Mouse (Mus musculus) kidney, adult 2 months (tissue): ENCODE data around the gene Amigo1. TPM values are rescaled to one million over a fixed set of nuclear protein-coding genes. Genes with fewer than 3 reads are reported as not detected.
A peak's percentile ranks its signal among the peaks of the same experiment; 100 is the strongest.

Experiments used
- DNase-seq: peaks from one replicate; pipeline ENCODE4 v3.0.0; 2021
- H3K27ac ChIP-seq: fragments of 200-500 bp; 2 replicates; pipeline ENCODE4 v1.5.1; 2012; ENCODE audit warnings: low read depth, low read length, control low read depth, inconsistent platforms; ENCODE audit not compliant: insufficient read depth
- H3K27me3 ChIP-seq: fragments of 200-500 bp; replicated peaks from 2 replicates; pipeline ENCODE4 v1.6.1; 2012; ENCODE audit warnings: mild to moderate bottlenecking, moderate library complexity, low read length, inconsistent platforms; ENCODE audit not compliant: control insufficient read depth, insufficient read depth
- H3K36me3 ChIP-seq: fragments of 200-500 bp; 2 replicates; pipeline ENCODE4 v1.6.1; 2012; ENCODE audit warnings: mild to moderate bottlenecking, moderate library complexity, low read length, inconsistent platforms; ENCODE audit not compliant: control insufficient read depth, insufficient read depth
- H3K4me1 ChIP-seq: fragments of 200-500 bp; 2 replicates; pipeline ENCODE4 v1.6.1; 2011; ENCODE audit warnings: low read length; ENCODE audit not compliant: control insufficient read depth, insufficient read depth
- H3K4me3 ChIP-seq: fragments of 200-500 bp; 2 replicates; pipeline ENCODE4 v1.5.1; 2011; ENCODE audit warnings: mild to moderate bottlenecking, low read depth, low read length, control low read depth; ENCODE audit not compliant: insufficient read depth
- CTCF ChIP-seq: fragments of 200-500 bp; conservative IDR thresholded peaks from 2 replicates; pipeline ENCODE4 v1.5.1; 2011; ENCODE audit warnings: low read depth, mild to moderate bottlenecking, control low read depth, low read length, moderate library complexity, mixed read lengths; ENCODE audit not compliant: insufficient read depth, insufficient read length
- POLR2A ChIP-seq: fragments of 200-500 bp; IDR thresholded peaks from one replicate; pipeline ENCODE4 v1.6.1; 2011; ENCODE audit warnings: low read depth, low read length, control low read depth
- WGBS: fragments of 180-500 bp; shearing (Covaris S2); methylation state at CpG from one replicate; pipeline ENCODE4 v1.1.7; 2018; 5-methylcytosine and 5-hydroxymethylcytosine counted together
- polyA plus RNA-seq: library from polyadenylated mRNA; depleted of rRNA; stranded (reverse); fragments of >200 nt; gene quantifications from 2 replicates; pipeline ENCODE4 v1.2.3, GENCODE M21; 2012

Amigo1 gene
- polyA plus RNA-seq, 1 experiment = 18.4 TPM

GRCm38 (mm10) chr3:108209946-108210770, 24.0 kb downstream of the Amigo1 start:
- DNase-seq = peak; percentile 97
- under 1% methylated on average over 72 of the region's 72 CpGs for WGBS
- Histone ChIP-seq H3K4me3 (peak overlapping the region; percentile 71), H3K4me1 (peaks cover 6% of the 10 kb centered on the region; the same call in 1 of the 2 replicates), H3K27ac (peak overlapping the region; percentile 54), H3K36me3 (no peaks in the 10 kb centered on the region), H3K27me3 (no peaks in the 10 kb centered on the region)
- TF ChIP-seq CTCF (no peak), POLR2A (peak; percentile 14)

DNA sequence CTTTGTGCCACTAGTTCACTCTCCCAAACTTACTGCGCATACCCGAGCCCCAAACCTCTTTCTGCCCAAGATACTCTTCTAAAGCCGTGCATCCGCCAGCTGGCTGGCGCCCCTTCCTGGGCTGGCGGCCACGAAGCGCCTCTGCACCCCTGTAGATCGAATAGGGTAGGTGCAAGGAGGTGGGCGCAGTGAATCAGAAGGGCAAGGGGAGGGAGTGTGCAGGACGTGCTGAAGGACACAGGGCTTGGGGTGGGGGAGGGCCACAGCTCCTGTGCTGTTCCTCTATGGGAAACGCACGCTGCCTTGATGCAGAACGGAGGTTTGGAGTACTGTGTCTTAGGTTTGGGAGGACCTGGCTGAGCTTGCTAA, 24.6 kb downstream of the Amigo1 start, which contains the start of gene Atxn7l2:
Gene Atxn7l2, minus strand, starts transcription at position 164 of the 369 bp plus-strand sequence.
- no peaks in the 10 kb centered on the region for H3K27me3 ChIP-seq
- H3K4me3 ChIP-seq = peak within 1 kb of the TSS; percentile 71
- TF ChIP-seq POLR2A = no peak
- TF ChIP-seq CTCF = no peak
- no peak for DNase-seq
- no peaks in the 10 kb centered on the region for H3K36me3 ChIP-seq
- H3K4me1 ChIP-seq = peaks cover 6% of the 10 kb centered on the region; the same call in 1 of the 2 replicates
- H3K27ac ChIP-seq = peak within 1 kb of the TSS; percentile 54
- WGBS = 1% methylated on average over 14 of the region's 14 CpGs

- no peaks in the 10 kb centered on the region for H3K36me3 ChIP-seq
- H3K27me3 ChIP-seq = no peaks in the 10 kb centered on the region
- DNase-seq = peak; percentile 46
- 66% methylated on average over 6 of the region's 6 CpGs for WGBS
- H3K4me1 ChIP-seq = peaks cover 6% of the 10 kb centered on the region; the same call in 1 of the 2 replicates
- H3K27ac ChIP-seq = no peak overlapping the region
- TF ChIP-seq CTCF (no peak), POLR2A (no peak)
- no peak overlapping the region for H3K4me3 ChIP-seq
Observed at GRCm38 (mm10) chr3:108211845-108212244, 25.7 kb downstream of the Amigo1 start.

DNA sequence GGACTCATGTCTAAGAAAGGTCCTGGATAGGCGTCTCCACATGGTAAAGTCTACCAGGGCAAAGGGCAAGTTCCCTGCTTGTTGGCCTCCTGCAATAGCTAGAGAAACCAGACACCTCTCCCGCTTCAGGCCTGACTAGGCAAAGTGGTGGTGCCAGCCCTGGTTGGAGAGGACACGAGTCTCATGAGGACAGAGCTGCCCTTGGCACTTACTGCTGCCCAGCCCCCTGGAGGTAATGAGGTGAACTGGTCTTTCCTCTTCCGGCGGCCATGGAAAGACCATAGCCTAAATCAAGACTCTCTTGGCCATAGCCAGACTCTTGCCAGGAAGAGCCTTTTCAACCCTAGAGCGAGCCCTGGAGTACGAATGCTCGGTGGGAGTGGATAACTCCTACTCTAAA, 26.3 kb downstream of the Amigo1 start:
- WGBS = 66% methylated on average over 8 of the region's 8 CpGs
- DNase-seq = peak; percentile 78
- H3K27me3 ChIP-seq = no peaks in the 10 kb centered on the region
- H3K27ac ChIP-seq = no peak overlapping the region
- H3K4me3 ChIP-seq = no peak overlapping the region
- H3K36me3 ChIP-seq = no peaks in the 10 kb centered on the region
- peaks cover 6% of the 10 kb centered on the region; the same call in 1 of the 2 replicates for H3K4me1 ChIP-seq
- no peak for TF ChIP-seq POLR2A
- no peak; the same call in 1 of the 2 replicates for TF ChIP-seq CTCF

GRCm38 (mm10) chr3:108214734-108215133, 28.6 kb downstream of the Amigo1 start:
- WGBS = 28% methylated on average over 5 of the region's 5 CpGs
- H3K4me3 ChIP-seq = no peak overlapping the region
- DNase-seq = no peak
- no peaks in the 10 kb centered on the region for H3K36me3 ChIP-seq
- no peak overlapping the region for H3K27ac ChIP-seq
- no peaks in the 10 kb centered on the region for H3K27me3 ChIP-seq
- TF ChIP-seq POLR2A (no peak), CTCF (no peak)
- peaks cover 1% of the 10 kb centered on the region; the same call in 1 of the 2 replicates for H3K4me1 ChIP-seq

DNA sequence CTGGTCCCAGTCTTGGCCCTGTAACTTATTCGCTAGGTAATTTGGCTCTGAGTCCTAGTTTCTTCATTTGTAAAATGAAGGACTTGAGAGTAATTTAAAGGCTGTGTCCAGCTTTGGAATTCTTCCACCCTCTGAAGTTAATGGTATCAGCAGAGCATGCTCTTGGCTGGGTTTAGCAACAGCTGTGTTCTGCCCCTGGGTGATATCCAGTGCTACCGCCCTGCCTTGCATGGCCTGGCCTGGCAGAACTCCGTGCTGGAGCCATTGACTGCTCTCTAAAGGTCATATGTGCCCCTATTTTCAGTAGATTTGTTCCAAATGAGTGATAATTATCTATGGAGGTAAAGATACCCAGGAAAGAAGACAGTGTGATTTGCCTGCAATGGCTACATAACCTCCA, 34.5 kb downstream of the Amigo1 start:
- Histone ChIP-seq H3K4me1 (no peaks in the 10 kb centered on the region), H3K27ac (no peak overlapping the region), H3K4me3 (no peak overlapping the region), H3K36me3 (no peaks in the 10 kb centered on the region), H3K27me3 (no peaks in the 10 kb centered on the region)
- no peak for DNase-seq
- TF ChIP-seq POLR2A (no peak), CTCF (no peak)
- 50% methylated on average over 3 of the region's 3 CpGs for WGBS
